Mouse (Mus musculus) embryonic fibroblast, embryonic 13.5 days (primary cell): Measurements from ENCODE around the gene Slc15a4. TPM values are rescaled to one million over a fixed set of nuclear protein-coding genes. Genes with fewer than 3 reads are reported as not detected.

Source experiments
- H3K27ac ChIP-seq: 2 replicates; pipeline ENCODE4 v1.5.1; 2012; ENCODE audit warnings: low read length, control low read depth, inconsistent platforms; ENCODE audit not compliant: insufficient read depth
- H3K4me1 ChIP-seq: 2 replicates; pipeline ENCODE4 v1.6.1; 2011; ENCODE audit warnings: low read length; ENCODE audit not compliant: control insufficient read depth, insufficient read depth
- H3K4me3 ChIP-seq: 2 replicates; pipeline ENCODE4 v1.5.1; 2011; ENCODE audit warnings: mild to moderate bottlenecking, control low read depth, low read length; ENCODE audit not compliant: insufficient read depth
- CTCF ChIP-seq: IDR thresholded peaks from 2 replicates; pipeline ENCODE4 v1.5.1; 2011; ENCODE audit warnings: mild to moderate bottlenecking, control low read depth, low read length, moderate library complexity, borderline replicate concordance; ENCODE audit not compliant: insufficient read depth
- POLR2A ChIP-seq: IDR thresholded peaks from 2 replicates; pipeline ENCODE4 v1.6.1; 2011; ENCODE audit warnings: low read depth, mild to moderate bottlenecking, control low read depth, low read length, moderate library complexity
- polyA plus RNA-seq: library from polyadenylated mRNA; stranded (reverse); fragments of >200 nt; gene quantifications from 2 replicates; pipeline ENCODE4 v1.2.4, GENCODE M21; 2011; ENCODE audit warnings: low read depth; ENCODE audit not compliant: missing spikeins, insufficient read length

The Slc15a4 gene
- polyA plus RNA-seq, 1 experiment = 19.4 TPM

GRCm38 (mm10) chr5:127624427-127625213 lies 8.1 kb downstream of the Slc15a4 start:
- no peak overlapping the region for H3K27ac ChIP-seq
- no peak for TF ChIP-seq CTCF
- TF ChIP-seq POLR2A = no peak
- no peak overlapping the region for H3K4me3 ChIP-seq
- H3K4me1 ChIP-seq = no peaks in the 10 kb centered on the region

- Histone ChIP-seq H3K4me3 (no peak overlapping the region), H3K27ac (no peak overlapping the region), H3K4me1 (no peaks in the 10 kb centered on the region)
- TF ChIP-seq POLR2A (no peak), CTCF (no peak)
Observed at GRCm38 (mm10) chr5:127621108-127621507, 11.6 kb downstream of the Slc15a4 start.

- Histone ChIP-seq H3K4me3 (no peak overlapping the region), H3K27ac (no peak overlapping the region), H3K4me1 (no peaks in the 10 kb centered on the region)
- TF ChIP-seq CTCF = no peak
- TF ChIP-seq POLR2A = no peak
Observed at GRCm38 (mm10) chr5:127620371-127620770, 12.3 kb downstream of the Slc15a4 start.

- Histone ChIP-seq H3K4me3 (no peak overlapping the region), H3K27ac (no peak overlapping the region), H3K4me1 (no peaks in the 10 kb centered on the region; the same call in none of the 2 replicates)
- TF ChIP-seq POLR2A (no peak), CTCF (no peak)
Observed at GRCm38 (mm10) chr5:127618834-127619233, 13.9 kb downstream of the Slc15a4 start.

GRCm38 (mm10) chr5:127616884-127617635 lies 15.6 kb downstream of the Slc15a4 start:
- Histone ChIP-seq H3K27ac (0 out of 2 replicates have a peak overlapping the region, but pooled peaks have one; percentile 10), H3K4me3 (peak overlapping the region; percentile 83), H3K4me1 (no peaks in the 10 kb centered on the region; the same call in none of the 2 replicates)
- TF ChIP-seq CTCF (no peak), POLR2A (peak; percentile 80)

GRCm38 (mm10) chr5:127616151-127616550 lies 16.5 kb downstream of the Slc15a4 start:
- TF ChIP-seq CTCF = no peak
- TF ChIP-seq POLR2A = no peak
- no peak overlapping the region for H3K27ac ChIP-seq
- peaks cover 1% of the 10 kb centered on the region for H3K4me1 ChIP-seq
- peak overlapping the region; percentile 83 for H3K4me3 ChIP-seq

GRCm38 (mm10) chr5:127615459-127615858 lies 17.2 kb downstream of the Slc15a4 start:
- H3K4me1 ChIP-seq = peaks cover 3% of the 10 kb centered on the region
- H3K27ac ChIP-seq = no peak overlapping the region
- peak overlapping the region; percentile 83 for H3K4me3 ChIP-seq
- no peak for TF ChIP-seq POLR2A

GRCm38 (mm10) chr5:127612397-127612796 lies 20.3 kb downstream of the Slc15a4 start:
- Histone ChIP-seq H3K4me3 (no peak overlapping the region), H3K4me1 (peaks cover 3% of the 10 kb centered on the region), H3K27ac (no peak overlapping the region)
- TF ChIP-seq POLR2A = no peak
- TF ChIP-seq CTCF = no peak

GRCm38 (mm10) chr5:127611881-127612280 lies 20.8 kb downstream of the Slc15a4 start:
- no peak overlapping the region for H3K4me3 ChIP-seq
- peaks cover 3% of the 10 kb centered on the region for H3K4me1 ChIP-seq
- H3K27ac ChIP-seq = no peak overlapping the region
- no peak for TF ChIP-seq CTCF
- TF ChIP-seq POLR2A = no peak

- TF ChIP-seq CTCF = no peak
- TF ChIP-seq POLR2A = no peak
- peaks cover 3% of the 10 kb centered on the region for H3K4me1 ChIP-seq
- no peak overlapping the region for H3K4me3 ChIP-seq
- peak overlapping the region; percentile 9; the same call in 1 of the 2 replicates for H3K27ac ChIP-seq
Observed at GRCm38 (mm10) chr5:127610787-127611509, 21.7 kb downstream of the Slc15a4 start.
